Mouse (Mus musculus) left cerebral cortex, adult 8-10 months (tissue): ENCODE measurements around the gene Gm43302. TPM values are rescaled to one million over a fixed set of nuclear protein-coding genes. Genes with fewer than 3 reads are reported as not detected.
"Not testable (repeated sequence)": the region's sequence is repeated elsewhere in the genome, so short reads cannot be mapped to it uniquely, and the experiment has no call there.

Experiments used
- DNase-seq, 2 experiments: peaks; one replicate each; pipeline ENCODE4 v3.0.0; 2022; ENCODE audit warnings: low spot score in 2 of 2
- total RNA-seq, 4 experiments: library from RNA; stranded (reverse); gene quantifications; 2 replicates each; pipeline ENCODE4 v1.2.4; 2022

Gm43302 gene
- total RNA-seq = not detected

DNA sequence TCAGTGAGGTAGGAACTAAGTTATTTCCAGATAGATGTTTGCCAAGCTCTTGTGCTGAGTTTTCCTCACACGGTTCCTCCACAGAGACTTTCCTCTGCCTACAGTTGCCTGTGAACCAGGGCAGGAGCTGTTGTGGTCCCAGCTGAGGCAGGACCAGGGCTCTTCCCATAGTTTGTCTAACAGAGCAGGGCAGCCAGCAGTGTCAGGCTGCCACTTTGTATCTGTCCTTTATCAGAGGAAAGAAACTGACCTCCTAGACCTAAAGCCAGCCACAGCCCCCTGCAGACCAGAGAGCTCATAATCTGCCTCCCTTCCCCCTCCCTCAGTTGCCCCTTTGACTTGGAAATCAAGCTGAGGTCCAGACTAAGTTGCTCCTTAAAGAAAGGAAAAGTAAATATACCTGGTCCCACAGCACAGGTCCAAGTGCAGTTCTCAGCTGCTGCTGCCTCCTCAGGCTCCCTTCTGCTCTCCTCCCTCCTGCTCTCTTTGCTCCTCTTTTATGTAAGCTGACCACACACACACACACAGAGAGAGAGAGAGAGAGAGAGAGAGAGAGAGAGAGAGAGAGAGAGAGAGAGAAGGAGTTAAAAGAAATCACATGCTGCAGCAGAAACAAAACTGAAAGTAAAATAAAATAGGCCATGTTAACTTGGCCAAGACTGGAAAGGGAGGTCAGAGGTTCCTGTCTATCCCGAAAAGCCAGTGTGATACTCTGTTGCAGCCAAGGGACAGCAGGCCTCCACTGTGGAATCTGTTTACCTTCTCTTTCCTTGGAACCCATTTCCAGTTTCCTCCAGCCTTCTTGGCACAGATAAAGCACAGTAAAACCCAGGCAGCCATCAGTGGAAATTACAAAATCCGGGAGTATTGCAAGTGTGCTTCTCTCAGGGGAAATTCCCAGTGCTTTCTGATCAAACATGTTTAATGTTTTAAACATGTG lies at the start of gene Gm43302, which contains the start of gene Gbp6:
TSS of gene Gm43302 (minus strand) at position 470 of the 940 bp plus-strand sequence.
TSS of gene Gbp6 (minus strand) at position 473 of the 940 bp plus-strand sequence.
- DNase-seq = not testable (repeated sequence)

DNA sequence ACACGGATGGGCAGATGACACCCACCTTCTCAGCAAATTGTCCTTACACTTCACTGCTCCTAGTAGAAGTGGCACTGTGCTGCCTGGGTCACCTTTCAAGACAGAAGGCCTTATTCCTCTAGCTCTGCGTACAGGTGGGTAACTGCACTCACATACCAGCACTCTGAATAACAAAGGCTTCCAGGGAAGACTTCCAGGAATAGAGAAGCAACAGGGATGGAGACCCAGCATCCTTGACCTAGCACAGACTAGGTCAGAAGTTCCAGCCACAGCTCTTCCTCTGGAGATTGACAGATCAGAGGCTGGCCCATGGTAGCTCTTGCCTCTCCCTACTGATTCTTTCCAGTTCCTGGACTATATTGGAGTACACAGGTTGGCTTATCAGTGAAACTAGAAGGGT lies 47.8 kb upstream of the Gm43302 start:
- no peak for DNase-seq

GRCm38 (mm10) chr5:105322543-105322942 lies 29.0 kb upstream of the Gm43302 start:
- no peak for DNase-seq

DNA sequence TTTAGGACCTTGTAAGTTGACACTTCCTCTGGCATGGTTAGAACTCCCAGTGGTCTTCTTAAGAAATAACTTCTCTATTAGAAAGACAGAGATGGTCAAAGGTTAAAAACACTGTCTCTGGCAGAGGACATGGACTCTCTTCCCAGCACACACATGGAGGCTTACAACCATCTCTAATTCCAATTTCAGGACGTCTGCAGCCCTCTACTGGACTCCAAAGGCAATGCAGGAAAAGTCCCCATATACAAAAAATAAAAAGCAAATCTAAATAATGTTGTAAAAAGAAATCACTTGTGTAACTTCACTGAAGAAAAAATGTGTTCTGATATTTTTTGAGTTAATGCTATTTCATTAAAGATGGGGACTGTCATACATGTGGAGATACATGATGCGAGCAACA lies 17.4 kb upstream of the Gm43302 start:
- no peak for DNase-seq

- not testable (repeated sequence) for DNase-seq
Measured at GRCm38 (mm10) chr5:105309148-105309547, 15.7 kb upstream of the Gm43302 start.

DNA sequence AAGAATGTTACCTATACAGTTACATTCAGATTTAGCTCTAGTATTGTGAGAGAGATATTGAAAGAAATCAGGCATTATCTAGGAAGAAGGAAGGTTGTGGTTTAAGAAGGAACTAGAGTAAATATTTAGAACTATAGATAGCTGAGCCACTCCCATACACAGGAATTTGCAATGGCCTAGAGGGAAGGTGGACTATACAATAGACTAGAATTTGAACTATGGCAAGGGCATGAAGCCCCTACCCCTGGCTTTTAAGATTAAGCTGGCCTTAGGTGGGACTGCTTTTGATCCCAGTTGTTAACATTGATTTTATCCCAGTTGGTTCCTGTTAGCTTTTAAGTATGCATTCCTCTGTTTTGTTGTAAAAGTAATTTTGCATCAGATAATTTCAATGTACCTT lies 13.5 kb upstream of the Gm43302 start:
- not testable (repeated sequence) for DNase-seq

GRCm38 (mm10) chr5:105306159-105306581 lies 12.7 kb upstream of the Gm43302 start:
- no peak for DNase-seq

GRCm38 (mm10) chr5:105305671-105306070 lies 12.2 kb upstream of the Gm43302 start:
- DNase-seq = not testable (repeated sequence)

DNA sequence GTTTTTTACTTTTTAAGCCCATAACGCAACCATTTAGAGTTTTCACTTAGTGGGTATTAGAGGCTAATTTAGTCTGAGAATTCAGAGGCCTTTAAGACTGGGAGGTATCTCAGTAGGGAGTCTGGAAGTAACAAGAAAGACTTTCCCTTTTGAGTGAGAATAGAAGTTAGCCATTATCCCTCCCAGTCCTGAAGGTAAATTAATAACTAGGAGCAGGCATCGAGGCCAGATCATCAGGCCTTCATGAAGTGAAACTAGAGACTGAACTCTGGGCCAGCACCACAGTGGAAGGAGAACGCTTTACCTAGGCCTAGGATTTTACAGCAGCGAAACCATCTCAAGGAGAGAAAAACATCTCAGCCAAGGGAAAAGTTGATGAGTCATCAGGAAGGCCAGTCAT lies 8.5 kb upstream of the Gm43302 start:
- DNase-seq = no peak

DNA sequence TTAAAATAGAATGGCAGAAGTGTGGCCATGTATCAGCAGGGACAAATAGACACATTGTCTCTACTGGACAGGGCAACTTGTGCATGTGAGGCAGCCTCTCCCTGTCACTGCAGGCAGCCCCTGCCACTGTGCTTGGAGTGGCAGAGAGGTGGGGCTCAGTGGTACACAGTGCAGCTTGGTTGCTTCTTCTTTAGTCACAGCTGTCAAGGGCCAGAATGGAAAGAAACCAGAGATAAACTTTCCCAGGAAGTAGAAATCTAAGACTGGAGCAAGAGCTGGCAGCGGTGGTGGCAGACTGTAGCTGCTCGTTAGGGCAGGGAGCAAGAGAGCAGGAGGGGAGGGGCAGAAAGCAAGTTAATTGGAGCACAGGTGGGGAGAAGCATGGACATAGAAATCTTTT lies 8.0 kb upstream of the Gm43302 start:
- no peak for DNase-seq

DNA sequence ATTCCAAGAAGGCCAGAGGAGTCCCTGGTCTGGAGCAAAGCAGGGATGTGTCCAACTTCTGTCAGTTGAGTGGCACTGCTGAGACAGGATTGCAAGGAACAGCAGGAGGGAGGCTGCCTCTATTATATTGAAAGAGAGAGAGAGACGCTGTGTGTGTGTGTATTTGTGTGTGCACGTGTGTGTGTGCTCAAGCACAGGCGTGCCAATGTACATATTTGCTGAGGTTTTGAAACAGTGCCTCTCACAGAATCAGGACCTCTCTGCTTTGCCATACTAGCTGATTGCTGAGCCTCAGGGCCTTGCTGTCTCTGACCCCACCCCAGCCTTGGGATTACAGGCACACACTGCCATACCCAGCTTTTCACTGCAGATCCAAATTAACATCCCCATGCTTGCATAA lies 2.3 kb upstream of the Gm43302 start:
- DNase-seq = no peak

- no peak for DNase-seq
Measured at GRCm38 (mm10) chr5:105292492-105292891, 1.0 kb downstream of the Gm43302 start.

DNA sequence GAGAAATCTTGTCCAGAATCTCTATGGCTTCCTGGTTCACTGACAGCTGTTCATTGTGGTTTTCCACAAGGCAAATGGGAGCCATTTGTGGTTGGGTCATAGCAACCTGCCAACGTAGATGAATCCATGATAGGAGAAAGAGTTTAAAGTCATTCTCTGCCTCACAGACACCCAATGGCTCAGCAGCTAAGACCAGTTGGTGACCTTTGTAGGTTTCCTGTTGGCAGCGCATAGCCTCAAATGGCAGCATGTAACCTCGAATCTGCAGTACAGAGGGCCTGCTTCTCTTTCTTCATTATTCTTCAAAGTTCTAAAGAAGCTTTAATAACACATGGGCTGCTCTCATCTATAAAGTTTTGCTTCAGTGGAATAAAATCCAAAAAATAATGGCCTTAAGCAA lies 2.6 kb downstream of the Gm43302 start:
- DNase-seq = not testable (repeated sequence)

DNA sequence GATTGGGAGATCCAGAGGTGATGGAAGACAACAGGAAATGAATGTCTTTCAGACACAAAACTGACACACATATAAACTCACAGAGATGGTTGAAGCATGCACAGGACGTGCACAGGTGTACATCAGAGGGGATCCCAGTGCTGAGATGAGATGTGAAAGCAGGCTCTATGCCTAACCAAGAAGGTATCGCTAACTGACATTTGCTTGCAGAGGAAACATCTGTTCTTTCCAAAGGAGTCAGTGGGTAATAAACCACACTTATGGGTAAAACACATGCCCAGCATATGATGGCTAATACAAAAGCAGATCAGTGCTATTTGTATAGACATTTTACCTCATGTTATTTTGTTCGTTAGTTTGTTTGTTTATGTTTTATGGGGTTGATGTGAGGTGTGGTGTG lies 32.8 kb downstream of the Gm43302 start:
- not testable (repeated sequence) for DNase-seq

GRCm38 (mm10) chr5:105252491-105252890 lies 41.0 kb downstream of the Gm43302 start:
- no peak for DNase-seq

- not testable (repeated sequence) for DNase-seq
Measured at GRCm38 (mm10) chr5:105244741-105245140, 48.8 kb downstream of the Gm43302 start.

DNA sequence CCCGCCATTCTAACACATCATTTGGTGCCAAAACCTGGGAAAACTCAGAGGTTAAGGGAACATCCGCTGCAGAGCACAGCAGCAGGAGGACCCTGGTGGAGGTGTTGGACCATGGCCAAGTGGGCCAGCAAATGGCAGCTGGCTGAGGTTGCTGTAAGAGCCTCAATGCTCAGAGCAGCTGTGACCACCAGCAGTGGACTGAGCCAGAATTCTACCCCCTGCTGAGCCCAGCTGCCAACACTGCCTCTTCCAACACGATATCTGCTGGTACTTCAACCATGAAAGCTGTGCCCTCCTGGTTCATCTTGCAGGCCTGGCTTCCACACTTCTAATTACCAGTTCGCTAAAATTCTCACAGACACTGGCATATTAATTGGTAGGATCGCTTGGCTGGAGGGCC lies 52.5 kb downstream of the Gm43302 start:
- not testable (repeated sequence) for DNase-seq

DNA sequence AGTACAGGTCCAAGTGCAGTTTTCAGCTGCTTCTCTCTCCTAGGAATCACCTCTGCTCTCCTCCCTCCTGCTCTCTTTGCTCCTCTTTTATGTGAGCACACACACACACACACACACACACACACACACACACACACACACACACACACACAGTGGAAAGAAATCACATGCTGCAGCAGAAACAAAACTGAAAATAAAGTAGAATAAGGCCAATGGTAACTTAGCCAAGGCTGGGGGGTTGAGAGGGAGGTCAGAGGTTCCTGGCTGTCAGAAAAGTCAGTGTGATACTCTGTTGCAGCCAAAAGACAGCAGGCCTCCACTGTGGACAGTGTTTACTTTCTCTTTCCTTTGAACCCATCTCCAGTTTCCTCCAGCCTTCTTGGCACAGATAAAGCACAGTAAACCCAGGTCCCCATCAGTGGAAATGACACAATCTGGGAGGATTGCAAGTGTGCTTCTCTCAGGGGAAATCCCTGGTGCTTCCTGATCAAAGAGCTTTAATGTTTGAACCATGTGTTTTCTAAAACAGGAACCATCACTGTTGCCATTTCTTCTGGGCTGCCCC lies 53.9 kb downstream of the Gm43302 start, which contains the start of gene Gbp10:
TSS of gene Gbp10 (minus strand) at position 51 of the 565 bp plus-strand sequence.
- DNase-seq = not testable (repeated sequence)

- not testable (repeated sequence) for DNase-seq
Measured at GRCm38 (mm10) chr5:105238402-105238801, 55.1 kb downstream of the Gm43302 start.

DNA sequence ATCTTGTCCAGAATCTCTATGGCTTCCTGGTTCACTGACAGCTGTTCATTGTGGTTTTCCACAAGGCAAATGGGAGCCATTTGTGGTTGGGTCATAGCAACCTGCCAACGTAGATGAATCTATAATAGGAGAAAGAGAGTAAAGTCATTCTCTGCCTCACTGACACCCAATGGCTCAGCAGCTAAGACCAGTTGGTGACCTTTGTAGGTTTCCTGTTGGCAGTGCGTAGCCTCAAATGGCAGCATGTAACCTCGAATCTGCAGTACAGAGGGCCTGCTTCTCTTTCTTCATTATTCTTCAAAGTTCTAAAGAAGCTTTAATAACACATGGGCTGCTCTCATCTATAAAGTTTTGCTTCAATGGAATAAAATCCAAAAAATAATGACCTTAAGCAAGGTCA lies 57.5 kb downstream of the Gm43302 start:
- not testable (repeated sequence) for DNase-seq

DNA sequence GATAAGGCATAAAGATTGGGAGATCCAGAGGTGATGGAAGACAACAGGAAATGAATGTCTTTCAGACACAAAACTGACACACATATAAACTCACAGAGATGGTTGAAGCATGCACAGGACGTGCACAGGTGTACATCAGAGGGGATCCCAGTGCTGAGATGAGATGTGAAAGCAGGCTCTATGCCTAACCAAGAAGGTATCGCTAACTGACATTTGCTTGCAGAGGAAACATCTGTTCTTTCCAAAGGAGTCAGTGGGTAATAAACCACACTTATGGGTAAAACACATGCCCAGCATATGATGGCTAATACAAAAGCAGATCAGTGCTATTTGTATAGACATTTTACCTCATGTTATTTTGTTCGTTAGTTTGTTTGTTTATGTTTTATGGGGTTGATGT lies 84.5 kb downstream of the Gm43302 start:
- DNase-seq = not testable (repeated sequence)

GRCm38 (mm10) chr5:105200791-105201355 lies 92.6 kb downstream of the Gm43302 start:
- DNase-seq = not testable (repeated sequence)
